Mouse (Mus musculus): ENCODE measurements around the gene Gstp3. TPM values are rescaled to one million over a fixed set of nuclear protein-coding genes. Genes with fewer than 3 reads are reported as not detected.

The Gstp3 gene
- polyA plus RNA-seq, 1 experiment, result 1.3 TPM

DNA sequence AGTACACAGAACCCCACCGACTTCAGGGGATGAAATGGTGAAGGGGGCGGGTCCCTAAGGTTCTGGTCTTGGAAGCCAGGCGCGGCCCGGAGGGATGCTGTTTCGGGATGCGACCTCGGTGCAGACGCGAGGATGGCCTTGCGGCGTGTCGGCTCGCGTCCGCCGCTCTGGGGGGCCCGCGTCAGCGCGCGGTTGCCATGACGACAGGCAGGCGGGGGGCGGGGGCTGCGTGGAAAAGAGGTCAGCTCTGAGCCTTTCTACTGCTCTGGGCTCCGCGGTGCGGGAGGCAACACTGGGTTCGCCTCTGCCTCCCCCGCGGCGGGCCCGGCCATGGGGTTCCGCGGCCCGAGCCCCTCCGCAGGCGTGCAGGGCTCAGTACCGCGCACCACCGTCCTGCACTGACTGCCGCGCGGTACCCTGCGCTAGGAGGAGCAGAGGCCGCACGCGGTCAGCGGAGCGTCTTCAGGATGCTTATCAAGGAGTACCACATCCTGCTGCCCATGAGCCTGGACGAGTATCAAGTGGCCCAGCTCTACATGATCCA, 41.4 kb upstream of the Gstp3 start:
- Histone ChIP-seq H3K36me3 (ENCODE audit: control insufficient read depth) (peaks cover 14% of the 10 kb centered on the region), H3K27me3 (ENCODE audit: control insufficient read depth) (peaks cover 46% of the 10 kb centered on the region), H3K9me3 (ENCODE audit: control insufficient read depth, low read length) (peaks cover 8% of the 10 kb centered on the region; the same call in 1 of the 2 replicates), H3K4me3 (replicated peaks) (peak overlapping the region; percentile 83), H3K4me1 (ENCODE audit: control insufficient read depth) (peaks cover 50% of the 10 kb centered on the region)
- no peak for TF ChIP-seq TAL1 (IDR thresholded peaks at IDR 0.05; ENCODE audit: low read length)
- no peak for TF ChIP-seq GATA1 (IDR thresholded peaks at IDR 0.05; ENCODE audit: low read length)

DNA sequence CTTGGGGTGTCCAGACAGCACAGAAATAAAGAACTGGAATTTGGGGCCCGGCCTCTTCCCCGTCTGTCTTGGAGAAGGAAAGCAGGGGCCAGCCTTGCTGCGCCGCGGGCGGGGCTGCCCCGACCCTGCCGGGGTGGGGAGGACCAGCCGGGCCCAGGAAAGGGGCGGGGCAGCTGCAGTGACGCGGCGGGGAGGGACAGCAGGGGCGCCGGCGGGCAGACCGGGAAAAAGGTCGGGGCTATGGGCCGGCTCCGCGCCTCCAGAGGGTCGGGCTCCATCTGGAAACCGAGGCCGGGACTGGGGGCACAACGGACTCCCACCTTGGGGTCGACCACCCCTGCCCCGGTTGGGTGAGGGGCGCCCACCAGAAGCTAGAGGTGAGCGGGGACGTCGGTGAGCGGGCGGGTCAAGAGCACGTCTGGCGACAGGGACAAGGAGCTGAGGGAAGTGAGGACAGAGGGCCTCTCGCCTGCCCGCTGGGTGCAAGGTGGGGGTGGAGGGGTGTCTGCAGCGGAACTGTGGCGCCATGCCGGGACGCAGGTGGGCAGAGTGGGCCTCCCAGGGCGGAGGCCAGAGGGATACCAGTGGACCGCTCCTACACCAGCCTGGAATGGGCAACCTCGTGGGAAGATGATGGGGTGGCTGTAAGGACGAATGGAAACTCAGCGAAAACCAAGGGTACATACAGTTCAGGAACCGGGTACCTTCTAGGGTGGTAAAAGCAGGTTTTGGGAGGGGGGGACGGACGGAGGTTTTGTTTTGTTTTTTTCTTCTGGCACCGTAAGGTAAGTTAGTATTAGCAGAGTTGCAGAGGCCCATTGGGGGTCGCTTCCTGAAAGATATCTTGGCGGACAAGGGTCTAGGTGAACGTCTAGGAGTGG, 40.7 kb upstream of the Gstp3 start, which contains the start of gene Pitpnm1:
Pitpnm1 (plus strand) TSS at position 162 of the 881 bp plus-strand sequence.
- TF ChIP-seq GATA1 (IDR thresholded peaks at IDR 0.05; ENCODE audit: low read length) (no peak), TAL1 (IDR thresholded peaks at IDR 0.05; ENCODE audit: low read length) (no peak)
- Histone ChIP-seq H3K27me3 (ENCODE audit: control insufficient read depth) (peaks cover 46% of the 10 kb centered on the region), H3K4me3 (replicated peaks) (peak within 1 kb of the TSS; percentile 83), H3K4me1 (ENCODE audit: control insufficient read depth) (peaks cover 52% of the 10 kb centered on the region), H3K9me3 (ENCODE audit: control insufficient read depth, low read length) (peaks cover 8% of the 10 kb centered on the region; the same call in 1 of the 2 replicates), H3K36me3 (ENCODE audit: control insufficient read depth) (peaks cover 14% of the 10 kb centered on the region)

DNA sequence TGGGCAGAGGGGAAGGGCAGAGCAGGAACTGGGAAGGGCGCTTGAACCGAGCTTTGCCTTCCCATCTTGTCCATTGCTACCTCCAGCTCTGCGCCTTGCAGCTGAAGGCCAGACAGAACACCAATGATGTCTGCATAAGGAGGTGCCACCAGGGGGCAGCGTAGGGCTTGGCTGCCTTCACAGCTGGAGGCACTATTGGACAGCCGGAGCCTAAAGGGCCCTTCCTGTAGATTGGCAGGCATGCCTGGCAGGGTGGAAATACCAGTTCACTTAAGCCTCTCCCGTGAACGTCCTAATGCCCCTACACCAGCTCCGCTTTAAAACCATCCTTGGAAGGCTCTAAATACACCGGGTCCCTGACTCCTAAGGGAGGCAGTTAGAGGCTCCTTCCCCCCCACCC, 39.7 kb upstream of the Gstp3 start:
- H3K4me3 ChIP-seq (replicated peaks), result peak overlapping the region; percentile 83
- peaks cover 44% of the 10 kb centered on the region for H3K27me3 ChIP-seq (ENCODE audit: control insufficient read depth)
- H3K36me3 ChIP-seq (ENCODE audit: control insufficient read depth), result peaks cover 14% of the 10 kb centered on the region
- TF ChIP-seq GATA1 (IDR thresholded peaks at IDR 0.05; ENCODE audit: low read length) (no peak), TAL1 (IDR thresholded peaks at IDR 0.05; ENCODE audit: low read length) (no peak)
- H3K9me3 ChIP-seq (ENCODE audit: control insufficient read depth, low read length), result peaks cover 8% of the 10 kb centered on the region; the same call in 1 of the 2 replicates
- peaks cover 52% of the 10 kb centered on the region for H3K4me1 ChIP-seq (ENCODE audit: control insufficient read depth)

DNA sequence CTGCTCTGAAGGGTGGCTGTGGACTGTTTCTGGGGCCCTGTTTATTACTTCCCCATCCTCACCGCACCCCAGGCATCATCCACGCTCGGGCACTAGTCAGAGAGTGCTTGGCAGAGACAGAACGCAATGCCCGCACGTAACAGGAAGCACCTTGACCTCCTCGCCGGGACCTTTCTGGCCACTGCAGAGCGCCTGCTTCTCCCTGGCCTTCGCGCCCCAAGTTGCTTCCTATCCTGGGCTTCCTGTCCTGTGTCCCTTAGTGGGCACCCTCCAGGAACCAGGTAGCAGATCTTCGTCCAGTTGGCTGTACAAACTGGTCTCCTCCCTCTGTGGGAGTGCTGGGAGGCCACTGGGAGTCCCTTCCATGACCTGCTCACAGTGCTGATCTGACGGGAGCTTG, 39.1 kb upstream of the Gstp3 start:
- Histone ChIP-seq H3K4me1 (ENCODE audit: control insufficient read depth) (peaks cover 53% of the 10 kb centered on the region), H3K4me3 (replicated peaks) (peak overlapping the region; percentile 83), H3K9me3 (ENCODE audit: control insufficient read depth, low read length) (peaks cover 8% of the 10 kb centered on the region; the same call in 1 of the 2 replicates), H3K27me3 (ENCODE audit: control insufficient read depth) (peaks cover 40% of the 10 kb centered on the region), H3K36me3 (ENCODE audit: control insufficient read depth) (peaks cover 14% of the 10 kb centered on the region)
- no peak for TF ChIP-seq TAL1 (IDR thresholded peaks at IDR 0.05; ENCODE audit: low read length)
- no peak for TF ChIP-seq GATA1 (IDR thresholded peaks at IDR 0.05; ENCODE audit: low read length)

DNA sequence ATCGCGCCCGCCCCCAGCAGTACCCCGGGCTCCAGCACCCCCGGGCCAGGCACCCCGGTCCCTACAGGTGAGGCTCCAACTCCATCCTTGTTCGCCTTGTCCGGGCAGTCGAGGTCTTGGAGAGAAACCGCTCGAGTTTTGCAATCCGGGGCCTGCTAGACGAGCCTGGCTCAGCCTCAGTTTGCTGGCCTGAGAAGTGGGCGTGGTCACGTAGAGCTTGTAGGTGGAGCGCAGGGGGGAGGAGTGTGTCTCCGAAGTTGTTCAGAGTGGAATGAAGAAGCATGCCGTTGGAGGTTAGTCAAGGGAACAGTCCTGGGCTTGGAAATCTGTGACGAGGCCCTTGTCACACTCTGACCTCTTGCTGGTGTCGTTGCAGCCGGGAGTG, 38.1 kb upstream of the Gstp3 start:
- peak overlapping the region; percentile 83 for H3K4me3 ChIP-seq (replicated peaks)
- H3K27me3 ChIP-seq (ENCODE audit: control insufficient read depth), result peaks cover 30% of the 10 kb centered on the region
- TF ChIP-seq TAL1 (IDR thresholded peaks at IDR 0.05; ENCODE audit: low read length), result no peak
- peaks cover 58% of the 10 kb centered on the region for H3K4me1 ChIP-seq (ENCODE audit: control insufficient read depth)
- H3K9me3 ChIP-seq (ENCODE audit: control insufficient read depth, low read length), result peaks cover 8% of the 10 kb centered on the region; the same call in 1 of the 2 replicates
- peaks cover 14% of the 10 kb centered on the region for H3K36me3 ChIP-seq (ENCODE audit: control insufficient read depth)

DNA sequence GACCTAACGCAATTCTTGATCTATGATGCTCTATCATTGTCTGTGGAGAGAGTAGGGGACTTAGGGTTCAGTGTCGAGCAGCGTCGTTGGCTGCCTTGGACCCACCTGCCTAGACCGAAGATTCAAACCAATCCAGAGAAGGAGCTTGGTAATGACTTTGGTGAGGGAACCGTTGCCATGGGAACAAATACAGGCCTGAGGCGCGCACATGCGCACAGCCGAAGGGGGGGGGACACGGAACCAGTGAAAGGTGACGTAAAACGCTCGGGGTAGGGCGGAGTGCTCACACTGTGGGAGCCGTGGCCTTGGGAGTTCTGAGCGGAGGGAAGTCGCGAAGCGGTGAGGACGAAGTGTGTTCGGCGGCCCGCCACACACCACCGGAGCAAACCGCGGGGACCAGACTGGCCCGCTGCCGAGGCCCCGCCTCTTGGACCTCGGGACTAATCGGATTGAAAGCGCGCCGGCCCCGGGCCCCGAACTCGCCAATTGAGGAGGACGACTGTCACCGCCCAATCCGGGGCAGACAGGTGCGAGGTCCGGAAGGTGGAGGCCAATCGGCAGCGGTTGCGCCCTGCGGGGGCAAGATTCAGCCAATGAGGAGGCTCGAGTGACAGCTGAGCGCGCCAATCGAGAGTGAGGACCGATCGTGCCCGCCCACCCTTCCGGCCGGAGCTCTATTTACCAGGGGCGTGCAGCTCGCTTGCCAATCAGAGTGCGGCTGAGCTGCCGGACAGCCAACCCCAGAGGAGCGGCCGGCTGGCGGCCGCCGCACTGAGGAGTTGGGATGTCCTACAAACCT, 37.5 kb upstream of the Gstp3 start, which contains the start of gene Cdk2ap2:
Cdk2ap2 (plus strand) TSS at position 541 of the 799 bp plus-strand sequence.
- TF ChIP-seq TAL1 (IDR thresholded peaks at IDR 0.05; ENCODE audit: low read length) (no peak), GATA1 (IDR thresholded peaks at IDR 0.05; ENCODE audit: low read length) (no peak)
- Histone ChIP-seq H3K4me1 (ENCODE audit: control insufficient read depth) (peaks cover 58% of the 10 kb centered on the region), H3K9me3 (ENCODE audit: control insufficient read depth, low read length) (peaks cover 8% of the 10 kb centered on the region; the same call in 1 of the 2 replicates), H3K36me3 (ENCODE audit: control insufficient read depth) (peaks cover 14% of the 10 kb centered on the region), H3K27me3 (ENCODE audit: control insufficient read depth) (peaks cover 24% of the 10 kb centered on the region), H3K4me3 (replicated peaks) (peak within 1 kb of the TSS; percentile 83)

DNA sequence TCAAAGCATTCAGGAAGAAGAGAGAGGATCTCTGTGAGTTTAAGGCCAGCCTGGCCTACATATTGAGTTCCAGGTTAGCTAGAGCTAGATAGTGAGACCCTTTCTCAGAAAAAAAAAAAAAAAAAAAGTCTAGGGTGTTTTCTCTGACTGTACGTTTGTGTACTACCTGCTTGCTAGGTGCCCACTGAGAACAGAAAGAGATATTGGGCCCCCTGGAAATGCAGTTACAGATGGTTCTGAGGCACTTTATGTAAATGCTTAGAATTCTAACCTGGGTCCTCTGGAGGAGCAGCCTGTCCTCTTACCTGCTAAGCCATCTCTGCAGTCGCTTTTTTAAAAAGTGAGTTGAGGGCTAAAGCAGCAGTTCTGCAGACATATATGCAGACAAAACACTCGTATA, 36.4 kb upstream of the Gstp3 start:
- TF ChIP-seq TAL1 (IDR thresholded peaks at IDR 0.05; ENCODE audit: low read length) (no peak), GATA1 (IDR thresholded peaks at IDR 0.05; ENCODE audit: low read length) (no peak)
- Histone ChIP-seq H3K4me1 (ENCODE audit: control insufficient read depth) (peaks cover 55% of the 10 kb centered on the region), H3K9me3 (ENCODE audit: control insufficient read depth, low read length) (peaks cover 5% of the 10 kb centered on the region; the same call in 1 of the 2 replicates), H3K27me3 (ENCODE audit: control insufficient read depth) (peaks cover 14% of the 10 kb centered on the region), H3K4me3 (replicated peaks) (peak overlapping the region; percentile 83), H3K36me3 (ENCODE audit: control insufficient read depth) (peaks cover 14% of the 10 kb centered on the region)

DNA sequence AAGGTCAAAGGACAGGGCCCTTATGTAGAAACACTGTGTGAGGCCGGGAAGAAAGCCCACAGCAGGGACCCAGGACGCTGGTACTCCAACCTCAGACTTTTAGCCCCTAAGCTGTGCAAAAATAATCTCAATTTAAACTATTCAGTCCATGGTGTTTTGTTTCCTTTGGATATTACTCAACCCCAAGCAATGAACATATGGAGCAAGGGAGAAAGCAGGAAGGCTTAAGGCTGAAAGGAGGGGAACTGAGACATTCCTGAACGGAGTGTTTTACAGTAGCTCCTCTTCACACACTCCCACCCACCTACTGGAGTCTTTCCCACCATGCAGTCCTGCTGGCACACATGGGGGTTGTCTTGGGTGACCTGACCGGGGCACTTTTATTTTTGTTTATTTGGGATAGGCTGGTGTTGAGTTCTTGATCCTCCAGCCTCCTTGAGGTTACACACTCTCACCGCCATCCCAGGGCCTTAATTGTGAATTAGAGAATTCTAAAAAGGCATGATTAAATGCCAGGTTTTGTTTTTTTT, 35.5 kb upstream of the Gstp3 start:
- no peak for TF ChIP-seq TAL1 (IDR thresholded peaks at IDR 0.05; ENCODE audit: low read length)
- TF ChIP-seq GATA1 (IDR thresholded peaks at IDR 0.05; ENCODE audit: low read length), result no peak
- Histone ChIP-seq H3K9me3 (ENCODE audit: control insufficient read depth, low read length) (no peaks in the 10 kb centered on the region), H3K27me3 (ENCODE audit: control insufficient read depth) (peaks cover 9% of the 10 kb centered on the region), H3K36me3 (ENCODE audit: control insufficient read depth) (peaks cover 14% of the 10 kb centered on the region), H3K4me3 (replicated peaks) (no peak overlapping the region), H3K4me1 (ENCODE audit: control insufficient read depth) (peaks cover 45% of the 10 kb centered on the region)

Data from erythroblast, embryonic 14.5 days (primary cell).